Mouse (Mus musculus): ENCODE measurements around the gene Nkx2-5.

Nkx2-5 gene

DNA sequence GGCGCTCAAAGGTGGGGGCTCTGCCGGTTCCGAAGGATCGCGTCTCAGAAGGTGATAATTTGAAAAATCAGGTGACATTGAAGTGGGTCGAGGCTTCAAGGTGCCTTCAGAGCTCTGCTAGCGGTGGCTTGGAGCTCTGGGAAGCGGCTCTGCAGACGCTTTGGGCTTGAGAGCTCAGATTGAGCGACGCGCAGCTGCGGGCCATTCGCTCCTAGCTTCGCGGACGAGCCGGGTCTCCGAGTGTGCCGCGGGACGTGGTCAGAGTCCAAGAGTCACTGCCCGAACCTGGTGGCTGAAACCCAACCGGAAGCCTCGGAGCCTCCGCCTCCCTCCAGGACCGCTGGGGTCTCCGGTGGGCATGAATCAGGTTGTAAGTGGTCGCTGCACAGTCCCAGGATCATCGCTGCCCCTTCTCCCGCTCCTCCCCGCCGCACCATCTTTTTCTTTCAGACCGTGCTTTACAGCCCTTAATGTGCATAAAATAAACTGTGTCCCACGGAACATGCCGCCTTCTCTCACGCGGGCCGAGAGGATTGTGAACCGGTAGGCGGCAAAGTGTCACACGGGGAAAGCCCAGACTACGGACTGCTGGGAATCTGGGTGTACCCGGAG lies 5.0 kb upstream of the Nkx2-5 start:
- DNase-seq: peak in 1 of 2 experiments; percentile 29

DNA sequence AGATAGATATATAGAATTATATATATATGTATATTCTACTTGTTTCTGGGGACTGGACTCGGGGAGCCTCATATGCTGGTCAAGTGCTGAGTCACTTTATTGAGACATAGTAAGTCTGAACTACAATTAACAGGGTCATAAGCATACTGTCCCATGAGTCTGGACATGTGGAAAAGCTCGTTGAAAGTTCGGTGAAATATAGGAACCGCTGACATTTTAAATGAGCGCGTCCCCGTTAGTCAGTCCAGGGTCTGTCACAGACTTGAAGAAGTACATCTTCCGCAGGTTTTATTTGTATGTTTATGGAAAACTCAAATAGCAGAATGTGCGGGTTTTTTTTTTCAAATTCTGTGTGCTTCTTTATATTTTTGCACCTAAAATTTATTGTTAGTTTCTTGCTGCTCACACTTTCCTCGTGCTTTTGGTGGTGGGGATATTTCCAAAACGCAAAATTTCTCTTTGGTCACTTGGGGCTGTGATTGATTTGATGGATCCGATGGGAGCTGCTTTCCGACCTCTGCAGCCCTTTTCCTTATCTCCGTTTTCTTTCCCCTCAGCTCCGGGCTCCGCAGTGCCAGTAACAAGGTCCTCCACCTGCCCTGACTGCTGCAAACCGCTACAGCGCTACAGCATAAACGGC lies 4.4 kb upstream of the Nkx2-5 start:
- DNase-seq: no peak

DNA sequence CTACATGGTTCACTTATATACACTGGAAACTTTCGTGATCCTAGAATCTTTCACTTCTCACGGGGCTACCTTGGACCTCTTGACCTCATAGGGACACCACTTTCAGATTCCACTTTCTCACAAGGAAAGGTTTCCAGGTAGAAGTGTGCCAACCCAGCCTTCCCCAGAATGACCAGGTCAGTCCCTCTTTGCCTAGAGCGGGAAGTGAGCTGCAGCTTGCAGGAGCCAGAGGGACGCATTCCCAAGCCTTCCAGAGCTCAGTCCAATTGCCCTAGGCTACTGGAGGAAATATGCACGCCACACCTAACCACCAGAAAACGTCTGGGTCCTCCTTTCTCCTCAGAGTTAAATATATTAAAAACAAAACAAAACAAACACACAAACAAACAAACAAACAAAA lies 3.4 kb upstream of the Nkx2-5 start:
- DNase-seq: no peak

DNA sequence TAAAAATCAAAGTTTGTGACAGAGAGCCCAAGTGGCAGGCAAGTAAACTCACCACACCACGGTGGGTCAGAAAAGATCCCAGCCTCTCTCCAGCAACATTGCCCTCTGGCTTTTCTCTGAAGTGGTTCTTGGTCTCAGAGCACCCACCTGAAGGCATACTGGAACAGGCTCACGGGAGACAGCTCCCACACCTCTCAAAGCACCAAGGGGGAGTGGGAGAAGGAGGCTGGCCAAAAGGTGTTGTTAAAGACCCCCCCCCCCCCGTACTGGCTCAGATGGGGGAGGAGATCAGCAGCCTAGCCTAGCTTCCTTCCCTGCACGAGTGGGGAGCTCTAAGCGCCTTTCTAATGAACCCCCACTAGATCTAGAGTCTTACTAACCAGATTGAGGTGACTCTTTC lies 3.0 kb upstream of the Nkx2-5 start:
- no peak for DNase-seq

DNA sequence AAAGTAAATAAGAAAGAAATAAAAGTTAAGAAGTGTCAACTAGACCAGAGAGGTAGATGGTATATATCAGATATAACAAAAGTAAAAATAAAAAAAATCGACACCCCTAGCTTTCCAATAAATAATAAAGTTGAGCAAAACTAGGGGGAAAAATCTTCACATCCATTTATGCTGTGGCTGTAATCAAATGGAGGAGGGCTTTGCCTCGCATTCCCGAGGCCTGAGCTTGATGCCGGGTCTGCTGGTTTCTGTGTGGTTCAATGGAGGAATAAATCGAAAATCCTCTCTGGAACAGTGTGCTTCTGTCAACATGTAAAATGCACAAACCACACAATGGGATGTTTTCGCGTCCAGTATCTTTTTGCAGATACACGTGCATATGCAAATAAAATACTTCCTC lies 1.6 kb upstream of the Nkx2-5 start:
- DNase-seq: no peak

DNA sequence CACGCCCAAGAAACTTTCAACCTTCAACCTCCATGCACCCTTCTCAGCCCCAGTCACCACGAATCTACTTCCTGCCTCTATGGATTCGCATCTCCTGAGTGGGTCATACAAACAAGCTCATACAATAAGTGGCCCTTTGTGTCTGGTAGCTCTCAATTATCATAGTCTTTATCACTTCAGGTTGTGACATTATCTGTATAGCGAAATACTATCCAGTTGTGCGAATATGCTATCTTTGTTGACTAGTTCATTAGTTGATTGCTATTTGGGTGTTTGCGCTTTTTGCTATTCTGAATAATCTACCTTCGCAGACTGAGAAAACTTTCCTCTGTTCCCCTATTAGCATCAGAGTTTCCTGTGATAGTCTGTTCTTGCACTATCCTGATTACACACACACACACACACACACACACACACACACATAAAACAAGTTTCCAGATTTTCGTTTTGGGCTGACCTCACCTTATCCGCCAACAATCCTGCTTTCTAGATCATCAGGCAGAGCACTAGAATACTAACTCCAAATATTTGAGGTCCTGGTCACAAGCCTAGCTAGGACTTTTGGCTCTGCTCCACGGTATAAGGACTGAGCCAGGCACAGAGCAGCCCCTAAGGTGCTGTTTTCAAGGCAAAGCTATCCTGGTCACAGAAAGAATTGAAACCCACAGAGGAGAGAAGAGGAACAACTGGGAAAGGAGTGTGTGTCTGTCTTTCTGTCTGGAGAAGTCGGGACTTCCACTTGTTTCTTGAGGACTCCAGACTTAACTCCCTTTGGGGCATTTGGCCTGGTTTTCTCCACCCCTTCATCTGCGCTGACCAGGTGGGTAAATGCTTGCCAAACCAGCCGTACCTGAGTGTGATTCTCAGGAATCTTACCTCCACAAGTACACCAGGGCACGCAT lies 591 bp upstream of the Nkx2-5 start:
- DNase-seq: peak in 1 of 2 experiments; percentile 13

DNA sequence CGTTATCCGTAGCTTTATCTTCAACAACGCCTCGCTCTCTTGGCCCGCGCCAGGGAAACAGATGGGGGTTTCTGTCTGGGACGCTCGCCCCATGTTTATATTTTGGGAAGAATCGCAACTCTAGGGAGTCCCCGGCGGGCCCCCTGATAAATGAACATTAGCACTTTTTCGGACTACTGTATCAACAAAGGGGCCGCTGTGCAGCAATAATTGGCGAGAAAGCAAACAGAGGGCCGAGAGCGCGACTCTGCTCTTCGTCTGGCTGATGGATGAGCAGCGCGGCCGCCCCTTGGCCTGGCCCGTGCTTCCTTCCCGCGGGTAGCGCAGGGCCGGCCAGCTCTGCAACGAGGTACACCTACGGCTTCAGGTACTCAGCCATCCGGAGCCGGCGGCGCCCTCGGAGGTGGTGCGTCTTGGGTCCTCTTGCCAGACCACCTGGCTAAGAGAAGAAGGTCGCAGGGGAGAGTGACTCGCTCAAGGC lies 398 bp downstream of the Nkx2-5 start:
- DNase-seq: peak in 1 of 2 experiments; percentile 42

DNA sequence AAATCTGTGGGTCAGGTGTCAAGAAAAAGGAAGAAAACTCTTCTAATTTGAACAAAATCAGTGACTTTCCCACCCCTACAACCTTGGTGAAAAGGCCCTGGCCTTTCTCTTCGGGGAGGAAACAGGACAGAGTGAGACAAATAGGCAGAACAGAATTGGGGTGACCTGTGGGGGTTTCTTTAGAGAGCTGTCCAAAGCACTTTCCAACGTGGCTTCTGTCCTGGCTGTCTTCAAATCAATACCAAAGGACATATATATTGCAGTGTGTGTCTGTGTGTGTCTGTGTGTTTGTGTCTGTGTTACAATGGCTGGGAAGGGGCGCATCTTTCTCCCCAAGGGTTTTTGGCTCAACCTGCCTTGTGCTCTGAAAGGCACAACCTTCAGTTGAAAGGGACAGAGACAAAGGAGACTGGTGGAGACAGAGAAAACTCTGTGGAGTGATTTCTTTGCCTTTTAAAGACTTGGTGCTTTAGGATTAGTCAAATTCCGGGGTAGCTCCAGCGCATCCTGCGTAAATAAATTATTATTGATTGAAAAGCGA lies 1.0 kb downstream of the Nkx2-5 start:
- peak in 1 of 2 experiments; percentile 14 for DNase-seq

DNA sequence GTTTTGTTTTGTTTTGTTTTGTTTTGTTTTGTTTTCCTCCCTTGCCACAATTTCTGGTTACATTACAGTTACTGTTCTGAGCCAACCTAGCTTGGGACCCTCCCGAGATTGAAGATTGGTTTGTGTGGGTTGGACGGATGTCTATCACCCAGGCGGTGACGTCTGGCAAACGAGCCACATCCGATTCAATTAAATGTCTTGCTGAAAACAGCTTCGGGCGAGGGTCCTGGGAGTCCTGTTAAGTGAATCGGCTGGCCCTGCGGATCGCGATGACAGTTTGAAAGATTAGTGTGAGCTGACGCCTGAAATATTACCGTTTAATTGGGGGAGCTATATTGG lies 1.6 kb downstream of the Nkx2-5 start:
- DNase-seq: no peak

DNA sequence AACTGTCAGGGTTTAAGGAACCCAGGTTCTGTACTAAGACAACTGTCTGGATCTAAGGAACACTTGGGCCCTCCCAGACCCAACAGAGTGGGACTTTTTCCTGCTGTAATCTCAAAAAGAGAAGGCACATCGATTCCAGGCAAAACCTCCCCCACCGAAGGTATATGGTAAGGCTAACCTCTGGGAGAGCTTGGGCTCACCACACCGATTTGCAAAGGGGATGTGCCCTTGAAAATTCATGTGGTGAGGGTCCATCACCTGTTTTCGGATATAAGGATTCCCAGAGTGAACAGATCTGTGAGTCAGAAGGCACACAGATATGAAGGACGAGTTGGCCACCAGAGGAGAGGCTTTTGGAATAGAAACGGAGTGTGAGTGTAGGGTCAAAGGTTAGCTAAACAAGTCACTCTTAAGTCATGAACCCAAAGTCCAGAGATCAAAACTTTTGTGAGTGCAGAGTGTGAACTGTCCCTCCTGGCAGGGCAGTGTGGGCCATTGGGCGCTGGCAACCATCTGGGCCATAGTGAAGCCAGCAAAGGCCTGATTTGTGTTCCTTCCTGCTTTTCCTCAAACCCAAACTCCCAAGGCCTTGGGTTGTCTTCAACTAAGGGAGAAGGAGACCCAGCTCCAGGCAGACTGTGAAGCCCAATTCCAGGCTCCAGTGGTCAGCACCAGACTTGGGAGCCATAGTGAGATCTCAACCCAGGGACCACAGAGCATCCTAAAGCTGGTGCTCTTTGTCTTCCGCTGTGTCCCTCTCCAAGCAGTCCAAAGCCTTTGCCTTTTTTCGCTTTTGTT lies 2.2 kb downstream of the Nkx2-5 start:
- DNase-seq: no peak

DNA sequence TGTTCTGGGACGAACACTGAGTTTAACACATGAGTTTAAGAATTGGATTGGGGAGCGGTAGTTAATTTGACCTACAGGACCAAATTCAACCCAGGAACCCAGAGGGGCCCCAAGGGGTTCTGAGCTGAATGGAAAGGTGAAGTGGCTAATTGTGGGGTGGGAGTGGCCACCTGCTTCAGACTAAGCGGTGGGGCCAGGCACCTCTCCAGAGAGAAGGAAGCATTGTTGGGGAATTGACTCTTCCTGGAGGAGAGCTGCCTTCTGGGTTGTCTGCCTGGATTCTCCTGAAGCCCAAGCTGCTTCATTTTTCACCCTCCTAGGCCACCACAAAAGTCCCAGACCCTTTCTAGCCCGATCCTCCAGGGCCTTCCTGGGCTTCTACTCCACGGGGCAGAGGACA lies 2.8 kb downstream of the Nkx2-5 start:
- DNase-seq: no peak

DNA sequence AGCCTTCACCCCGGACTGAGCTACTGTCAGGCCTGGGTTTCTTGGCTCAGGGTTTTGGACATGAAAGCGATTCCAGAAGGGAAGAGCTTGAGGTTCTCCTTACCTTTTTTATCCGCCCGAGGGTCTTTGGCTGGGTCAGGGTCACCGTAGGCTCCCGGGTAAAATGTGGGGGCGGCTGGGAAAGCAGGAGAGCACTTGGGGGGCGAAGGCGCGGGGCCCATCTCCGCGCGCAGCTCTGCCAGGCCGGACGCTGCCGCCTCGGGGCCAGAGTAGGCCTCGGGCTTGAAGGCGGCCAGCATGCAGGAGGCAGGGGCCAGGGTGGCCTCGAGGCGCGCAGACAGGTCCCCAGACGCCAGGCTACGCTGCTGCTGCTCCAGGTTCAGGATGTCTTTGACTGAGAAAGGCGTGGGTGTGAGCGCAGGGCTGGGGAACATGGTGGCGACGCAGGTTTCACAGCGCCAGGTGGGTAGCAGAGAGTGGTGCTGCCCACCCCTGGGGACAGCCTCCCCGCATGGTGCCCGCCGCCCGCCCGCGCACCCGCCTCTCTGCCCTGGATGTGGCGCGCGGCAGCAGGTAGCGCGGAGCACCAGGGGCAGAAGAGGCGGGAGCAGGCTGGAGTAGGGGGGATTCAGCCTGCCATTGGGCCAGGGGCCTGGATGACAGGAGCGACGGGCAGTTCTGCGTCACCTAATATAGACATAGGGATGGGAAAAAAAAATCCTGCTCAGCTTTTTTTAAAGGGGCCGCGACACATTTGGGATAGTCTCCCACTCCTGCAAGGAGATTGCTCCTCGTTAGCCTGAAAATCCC lies 3.7 kb downstream of the Nkx2-5 start:
- no peak for DNase-seq

DNA sequence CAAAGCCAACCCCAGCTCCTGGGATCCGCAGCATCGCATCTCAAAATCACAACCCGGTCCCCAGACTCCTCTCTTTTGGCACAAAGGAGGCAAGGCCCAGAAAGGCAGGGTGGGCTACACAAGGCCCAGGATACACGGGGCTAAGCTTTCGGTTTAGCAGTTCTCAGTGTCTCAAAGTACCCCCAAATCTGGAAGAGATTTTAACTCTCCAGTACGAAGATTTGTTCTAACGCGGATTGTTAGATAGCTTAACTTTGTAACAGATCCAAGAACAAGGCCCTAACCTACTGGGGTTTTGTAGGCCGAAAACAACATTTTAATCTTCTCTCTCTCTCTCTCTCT lies 4.4 kb downstream of the Nkx2-5 start:
- no peak for DNase-seq

DNA sequence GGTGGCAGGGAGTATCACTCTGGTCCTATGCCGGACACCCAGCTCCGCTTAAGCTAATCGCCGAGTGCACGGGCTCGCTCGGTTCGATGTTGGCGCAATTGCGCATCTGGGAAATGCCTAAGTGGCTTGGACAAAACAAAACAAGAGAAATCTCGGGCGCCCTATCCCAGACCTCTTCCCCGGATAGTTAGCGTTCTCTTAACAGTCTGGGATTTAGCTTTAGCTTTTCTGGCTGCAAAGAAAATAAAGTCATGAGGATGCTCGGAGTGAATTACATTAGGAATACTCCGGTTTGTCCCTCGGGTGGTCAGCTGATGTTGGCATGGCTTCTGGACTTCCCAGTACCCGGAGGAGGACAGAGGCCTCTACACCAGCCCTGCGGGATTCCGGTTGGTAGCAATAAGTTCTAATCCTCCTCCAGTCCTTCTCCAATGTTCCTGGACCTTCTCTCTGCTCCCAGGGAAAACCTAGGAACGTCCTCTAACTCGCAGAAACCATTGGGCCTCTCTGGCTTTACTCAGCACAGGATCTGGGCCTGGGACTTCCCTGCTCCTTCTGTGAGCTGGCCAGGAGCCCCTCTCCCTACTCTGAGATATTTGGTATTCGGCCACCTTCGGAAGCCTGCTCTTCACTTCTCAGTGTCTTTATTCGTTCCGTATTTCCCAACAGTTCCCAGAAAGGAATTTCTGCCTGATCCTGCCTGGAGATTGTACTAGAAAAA lies 4.9 kb downstream of the Nkx2-5 start:
- DNase-seq: no peak

DNA sequence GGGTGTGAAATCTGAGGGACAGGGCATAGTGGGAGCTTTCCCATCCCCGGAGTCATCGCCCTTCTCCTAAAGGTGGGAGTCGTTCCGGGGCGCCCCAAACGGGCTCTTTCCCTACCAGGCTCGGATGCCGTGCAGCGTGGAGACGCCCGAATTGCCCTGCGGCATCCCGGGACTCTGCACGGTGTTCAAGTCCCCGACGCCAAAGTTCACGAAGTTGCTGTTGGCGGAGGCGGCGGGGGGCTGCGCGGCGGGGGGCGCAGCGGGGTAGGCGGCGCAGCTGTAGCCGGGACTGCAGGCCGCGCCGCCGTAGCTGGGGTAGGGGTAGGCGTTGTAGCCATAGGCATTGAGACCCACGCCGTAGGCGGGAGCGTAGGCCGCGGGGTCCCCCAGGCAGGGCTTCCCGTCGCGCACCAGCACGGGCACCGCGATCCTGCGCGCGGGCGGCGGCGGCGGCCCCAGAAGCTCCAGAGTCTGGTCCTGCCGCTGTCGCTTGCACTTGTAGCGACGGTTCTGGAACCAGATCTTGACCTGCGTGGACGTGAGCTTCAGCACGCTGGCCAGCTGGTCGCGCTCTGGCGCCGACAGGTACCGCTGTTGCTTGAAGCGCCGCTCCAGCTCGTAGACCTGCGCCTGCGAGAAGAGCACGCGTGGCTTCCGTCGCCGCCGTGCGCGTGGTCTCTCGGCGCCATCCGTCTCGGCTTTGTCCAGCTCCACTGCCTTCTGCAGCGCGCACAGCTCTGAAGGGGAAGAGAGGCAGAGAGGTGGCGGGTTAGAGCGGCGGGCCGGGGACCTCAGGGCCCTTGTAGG lies 5.7 kb downstream of the Nkx2-5 start:
- no peak for DNase-seq

DNA sequence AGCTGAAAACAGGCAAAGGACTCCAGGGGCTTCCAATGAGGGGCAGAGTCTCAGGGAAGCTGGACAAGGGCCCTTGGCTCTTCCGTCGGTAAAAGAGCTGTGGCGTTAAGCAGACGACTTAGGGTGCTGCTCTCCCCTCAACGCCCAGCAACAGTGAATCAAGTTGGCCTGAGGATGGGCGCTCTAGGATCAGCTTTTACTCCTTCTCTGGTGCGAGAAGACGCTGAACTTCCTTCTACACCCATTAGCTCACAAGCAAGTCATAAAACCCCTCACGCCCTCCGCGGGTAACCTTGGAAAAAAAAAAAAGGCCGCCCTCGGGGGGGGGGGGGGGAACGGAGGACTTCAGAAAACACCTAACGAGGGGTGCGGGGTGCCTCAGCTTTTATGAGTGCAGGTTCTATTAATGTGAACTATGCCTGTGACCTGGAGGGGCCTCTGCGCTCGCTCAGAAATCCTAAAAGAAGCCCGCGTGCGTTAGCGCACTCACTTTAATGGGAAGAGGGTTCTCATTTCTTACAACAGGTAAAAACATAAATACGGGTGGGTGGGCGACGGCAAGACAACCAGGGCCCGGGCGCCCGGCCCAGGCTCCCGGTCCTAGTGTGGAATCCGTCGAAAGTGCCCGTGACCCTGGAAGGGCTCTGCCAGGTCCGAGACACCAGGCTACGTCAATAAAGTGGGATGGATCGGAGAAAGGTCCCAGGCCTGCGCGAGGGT lies 6.5 kb downstream of the Nkx2-5 start:
- DNase-seq: no peak

DNA sequence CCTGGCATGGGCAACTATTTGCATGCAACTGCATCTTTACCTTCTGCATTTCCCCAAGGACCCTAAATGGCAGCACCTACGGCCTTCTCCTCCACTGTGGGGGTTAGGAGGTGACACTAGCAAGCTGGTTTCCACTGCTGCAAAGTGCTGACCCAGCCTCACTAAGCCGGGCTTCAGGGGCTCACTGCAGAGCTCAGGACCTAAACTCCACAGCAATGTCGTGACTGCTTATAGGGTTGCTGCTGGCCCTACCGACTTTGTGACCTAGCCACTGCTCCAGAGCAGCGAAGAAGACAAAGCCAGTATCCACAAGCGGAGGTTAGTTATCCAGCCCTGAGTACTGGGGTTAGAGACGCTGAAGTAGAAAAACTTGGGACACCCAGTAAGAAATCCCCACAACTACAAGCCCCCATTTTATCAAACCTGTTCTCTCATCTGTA lies 7.2 kb downstream of the Nkx2-5 start:
- no peak for DNase-seq

DNA sequence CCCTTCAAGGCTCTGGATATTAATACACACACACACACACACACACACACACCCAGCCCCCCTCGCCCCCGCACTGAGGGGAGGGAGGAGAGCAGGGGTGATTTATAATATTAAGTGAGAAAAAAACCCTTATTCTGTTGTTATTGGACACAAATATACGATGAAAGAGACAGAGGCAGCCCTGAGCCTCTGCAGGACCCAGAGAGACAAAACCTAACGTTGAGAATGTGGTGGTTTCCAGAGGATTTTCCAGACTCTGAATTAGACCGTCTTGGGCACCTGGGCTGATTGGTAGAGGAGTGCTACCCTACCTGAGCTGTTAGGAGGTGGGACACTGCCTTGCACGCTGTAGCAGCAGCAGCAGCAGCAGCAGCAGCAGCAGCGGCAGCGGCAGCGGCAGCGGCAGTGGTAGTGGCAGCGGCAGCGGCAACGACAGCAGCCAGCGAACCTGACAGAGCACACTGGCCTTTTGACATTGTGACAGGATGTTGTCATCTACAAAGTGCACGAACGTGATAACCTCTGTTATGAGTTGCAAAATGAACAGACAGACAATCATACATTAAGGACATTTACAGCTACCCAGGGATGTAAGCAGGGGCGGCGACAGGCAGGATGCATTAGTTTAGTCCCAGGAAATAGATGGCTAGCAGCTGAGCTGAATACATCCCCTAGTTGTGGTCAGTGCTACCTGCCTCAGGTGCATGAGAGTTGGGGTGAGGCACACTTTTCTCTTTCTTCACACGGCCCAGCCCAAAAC lies 7.8 kb downstream of the Nkx2-5 start:
- DNase-seq: no peak

DNA sequence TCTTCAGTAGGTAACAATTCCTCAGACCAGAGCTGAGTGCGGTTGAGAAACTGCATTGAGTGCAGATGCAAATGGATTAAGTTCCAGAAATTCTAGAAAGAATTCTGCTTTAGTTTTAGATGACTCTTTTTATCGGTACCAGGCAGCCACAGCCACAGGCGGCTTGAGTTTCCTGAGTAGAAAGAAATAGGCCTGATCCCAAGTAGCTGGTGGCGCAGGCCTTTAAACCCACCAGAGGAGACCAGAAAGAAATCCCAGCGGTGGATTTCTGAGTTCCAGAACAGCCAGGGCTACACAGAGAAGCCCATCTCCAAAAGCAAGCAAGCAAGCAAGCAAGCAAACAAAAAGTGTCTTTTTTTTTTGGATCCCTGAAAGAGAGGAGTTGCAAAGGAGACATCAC lies 8.4 kb downstream of the Nkx2-5 start:
- no peak for DNase-seq

Data from cerebellum, postnatal 25 days (tissue).